Mouse (Mus musculus) small intestine, adult 2 months (tissue): ENCODE results near the gene Gm20696.

Experiments
- CTCF ChIP-seq: fragments of 200-500 bp; IDR thresholded peaks from 2 replicates; pipeline ENCODE4 v1.5.1; 2012; ENCODE audit warnings: low read depth, mild to moderate bottlenecking, control low read depth, inconsistent platforms, low read length, moderate library complexity, mixed read lengths; ENCODE audit not compliant: insufficient replicate concordance, insufficient read length; ENCODE audit errors: extremely low read depth
- POLR2A ChIP-seq: fragments of 200-500 bp; IDR thresholded peaks from 2 replicates; pipeline ENCODE4 v1.6.1; 2012; ENCODE audit warnings: low read depth, mild to moderate bottlenecking, control low read depth, inconsistent platforms, low read length, moderate library complexity

GRCm38 (mm10) chr6:99498082-99498481, 168.5 kb downstream of the Gm20696 start:
- TF ChIP-seq CTCF (no peak), POLR2A (no peak)
